Mouse (Mus musculus) neural tube, embryonic 12.5 days (tissue): ENCODE data around the gene Polr3a. TPM values are rescaled to one million over a fixed set of nuclear protein-coding genes. Genes with fewer than 3 reads are reported as not detected.
A peak's percentile ranks its signal among the peaks of the same experiment; 100 is the strongest.

Experiments used
- ATAC-seq: fragments of 200-750 bp; cut with Nextera tagmentation; 2 replicates; pipeline ENCODE4 v1.8.0; 2017; ENCODE audit warnings: low read depth, mild to moderate bottlenecking, moderate TSS enrichment, moderate library complexity; ENCODE audit not compliant: low FRiP score
- H3K27ac ChIP-seq: fragments of 300-500 bp; sonication (generic); 2 replicates; pipeline ENCODE4 v1.5.1; 2016
- H3K27me3 ChIP-seq: fragments of 300-500 bp; sonication (generic); replicated peaks from 2 replicates; pipeline ENCODE4 v1.6.1; 2016; ENCODE audit warnings: mild to moderate bottlenecking
- H3K36me3 ChIP-seq: fragments of 300-500 bp; sonication (generic); 2 replicates; pipeline ENCODE4 v1.6.1; 2016; ENCODE audit warnings: mild to moderate bottlenecking
- H3K4me1 ChIP-seq: fragments of 300-500 bp; sonication (generic); 2 replicates; pipeline ENCODE4 v1.6.1; 2016
- H3K4me2 ChIP-seq: fragments of 300-500 bp; sonication (generic); replicated peaks from 2 replicates; pipeline ENCODE4 v1.6.1; 2016; ENCODE audit warnings: mild to moderate bottlenecking
- H3K4me3 ChIP-seq: fragments of 300-500 bp; sonication (generic); 2 replicates; pipeline ENCODE4 v1.5.1; 2016
- H3K9ac ChIP-seq: fragments of 300-500 bp; sonication (generic); 2 replicates; pipeline ENCODE4 v1.6.1; 2016; ENCODE audit warnings: mild to moderate bottlenecking
- H3K9me3 ChIP-seq: fragments of 300-500 bp; sonication (generic); 2 replicates; pipeline ENCODE4 v1.6.1; 2016; ENCODE audit warnings: mild to moderate bottlenecking
- WGBS: fragments of 180-500 bp; shearing (Covaris S2); methylation state at CpG from one replicate; pipeline ENCODE4 v1.1.7; 2016; 5-methylcytosine and 5-hydroxymethylcytosine counted together
- polyA plus RNA-seq: library from polyadenylated mRNA; unstranded; fragments of >200 nt; fragmentation: Nextera tagmentation; extraction: Ambion mirVana; gene quantifications from 2 replicates; pipeline ENCODE4 v1.2.1, GENCODE M21; 2016

Polr3a gene
- polyA plus RNA-seq, 1 experiment from 2014 or later, result 20.8 TPM

DNA sequence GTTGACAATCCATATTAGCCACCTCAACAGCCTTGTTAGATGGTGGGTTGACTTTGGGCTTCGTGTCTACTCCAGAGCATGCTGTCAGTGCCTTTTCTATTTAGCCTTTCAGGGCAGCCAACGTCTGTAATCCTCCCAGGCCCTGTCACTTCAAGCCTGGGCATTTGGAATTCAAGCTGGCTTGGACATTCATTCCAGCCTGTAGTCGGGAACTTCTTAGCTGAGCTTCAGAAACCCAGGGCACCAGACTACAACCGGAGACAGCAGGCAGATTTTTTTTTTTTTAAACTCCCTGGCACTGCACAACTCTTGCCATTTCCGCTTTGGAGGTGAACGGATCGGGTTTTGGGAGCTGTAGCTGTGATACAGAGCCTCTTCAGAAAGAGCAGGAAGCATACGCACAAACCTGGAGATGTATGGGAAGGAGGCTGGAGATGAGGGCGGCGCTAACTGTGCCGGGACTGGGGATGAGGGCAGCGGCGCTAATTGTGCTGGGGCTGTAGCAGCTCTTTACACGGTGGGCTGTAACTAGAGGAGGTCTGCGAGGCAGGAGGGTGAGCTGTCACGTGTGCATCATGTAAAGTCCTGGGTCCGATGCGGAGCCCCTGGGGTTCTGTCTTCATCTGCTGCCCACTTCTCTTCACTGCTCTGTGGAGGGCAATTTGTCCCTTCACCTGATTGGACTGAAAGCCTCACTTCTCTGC is 21.4 kb upstream of the Polr3a start:
- no peak overlapping the region for H3K4me3 ChIP-seq
- H3K27me3 ChIP-seq, result no peaks in the 10 kb centered on the region
- H3K9ac ChIP-seq, result no peak overlapping the region
- H3K4me2 ChIP-seq, result peak overlapping the region; percentile 40
- H3K4me1 ChIP-seq, result peaks cover 21% of the 10 kb centered on the region
- no peak for ATAC-seq
- peaks cover 6% of the 10 kb centered on the region; the same call in 1 of the 2 replicates for H3K9me3 ChIP-seq
- H3K36me3 ChIP-seq, result no peaks in the 10 kb centered on the region
- WGBS, result 14% methylated on average over 18 of the region's 18 CpGs
- H3K27ac ChIP-seq, result no peak overlapping the region

DNA sequence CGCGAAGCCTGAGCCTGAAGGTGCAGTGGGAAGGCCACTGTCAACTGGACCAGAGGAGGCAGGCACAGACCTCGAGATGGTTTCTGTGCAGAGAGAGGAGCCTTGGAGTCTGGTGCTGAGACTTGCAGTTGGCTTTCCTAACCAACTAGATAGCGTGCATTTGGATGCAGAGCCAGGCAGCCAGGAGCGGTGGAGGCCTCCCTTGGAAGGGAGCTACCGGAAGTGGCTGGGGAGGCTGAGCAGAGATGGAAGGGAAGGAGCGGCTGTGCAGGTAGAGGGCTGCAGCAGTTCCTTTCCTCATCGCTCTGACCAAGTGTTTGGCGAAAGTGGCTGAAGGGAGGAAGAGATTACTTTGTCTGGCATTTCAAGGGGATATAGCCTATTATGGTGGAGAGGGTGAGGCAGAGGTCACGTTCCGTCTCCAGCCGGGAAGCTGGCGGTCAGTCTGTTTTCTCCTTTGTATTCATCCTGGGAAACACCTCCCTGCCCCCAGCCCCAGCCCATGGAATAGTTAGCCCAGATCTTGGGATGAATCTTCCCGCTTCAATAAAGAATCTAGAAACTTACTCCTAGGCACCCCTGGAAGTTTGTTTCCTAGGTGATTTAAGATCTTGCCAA is 20.7 kb upstream of the Polr3a start:
- Histone ChIP-seq H3K4me3 (no peak overlapping the region), H3K4me1 (peaks cover 21% of the 10 kb centered on the region), H3K4me2 (peak overlapping the region; percentile 27; the same call in 1 of the 2 replicates), H3K36me3 (no peaks in the 10 kb centered on the region), H3K27me3 (no peaks in the 10 kb centered on the region), H3K9me3 (peaks cover 6% of the 10 kb centered on the region; the same call in 1 of the 2 replicates), H3K9ac (no peak overlapping the region), H3K27ac (no peak overlapping the region)
- no peak for ATAC-seq
- 14% methylated on average over 14 of the region's 14 CpGs for WGBS

DNA sequence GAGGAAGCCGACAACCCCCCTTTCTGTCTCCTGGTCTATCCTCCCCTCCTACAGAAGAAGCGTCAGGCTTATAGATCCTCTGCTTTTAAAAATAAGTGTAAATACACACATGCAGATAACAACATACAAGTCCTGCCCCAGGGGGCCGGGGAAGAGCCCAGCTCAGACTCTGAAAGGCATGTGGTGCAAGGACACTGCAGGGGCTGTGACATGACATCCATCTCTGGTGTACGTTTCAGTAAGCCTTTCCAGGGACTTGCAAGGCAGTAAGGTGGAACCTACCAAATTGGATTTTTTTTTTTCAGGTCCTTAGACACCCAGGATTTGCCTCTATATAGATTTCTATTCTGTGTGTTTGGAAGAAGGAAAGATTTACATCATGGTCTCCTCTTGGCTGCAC is 14.4 kb upstream of the Polr3a start:
- H3K36me3 ChIP-seq, result peaks cover 34% of the 10 kb centered on the region
- H3K9me3 ChIP-seq, result no peaks in the 10 kb centered on the region
- WGBS, result 46% methylated on average over 4 of the region's 4 CpGs
- ATAC-seq, result no peak
- peaks cover 12% of the 10 kb centered on the region for H3K4me1 ChIP-seq
- H3K9ac ChIP-seq, result peak overlapping the region; percentile 46; the same call in 1 of the 2 replicates
- no peak overlapping the region; the same call in 1 of the 2 replicates for H3K4me2 ChIP-seq
- no peak overlapping the region for H3K4me3 ChIP-seq
- no peaks in the 10 kb centered on the region for H3K27me3 ChIP-seq
- H3K27ac ChIP-seq, result peak overlapping the region; percentile 74

- H3K27ac ChIP-seq, result peak overlapping the region; percentile 74
- H3K9ac ChIP-seq, result peak overlapping the region; percentile 46; the same call in 1 of the 2 replicates
- H3K9me3 ChIP-seq, result no peaks in the 10 kb centered on the region
- WGBS, result 13% methylated on average over 8 of the region's 8 CpGs
- H3K27me3 ChIP-seq, result no peaks in the 10 kb centered on the region
- H3K4me1 ChIP-seq, result peaks cover 12% of the 10 kb centered on the region
- ATAC-seq, result no peak
- peaks cover 38% of the 10 kb centered on the region for H3K36me3 ChIP-seq
- H3K4me3 ChIP-seq, result no peak overlapping the region
- H3K4me2 ChIP-seq, result peak overlapping the region; percentile 37
Measured at GRCm38 (mm10) chr14:24500845-24501186, 14.0 kb upstream of the Polr3a start.

DNA sequence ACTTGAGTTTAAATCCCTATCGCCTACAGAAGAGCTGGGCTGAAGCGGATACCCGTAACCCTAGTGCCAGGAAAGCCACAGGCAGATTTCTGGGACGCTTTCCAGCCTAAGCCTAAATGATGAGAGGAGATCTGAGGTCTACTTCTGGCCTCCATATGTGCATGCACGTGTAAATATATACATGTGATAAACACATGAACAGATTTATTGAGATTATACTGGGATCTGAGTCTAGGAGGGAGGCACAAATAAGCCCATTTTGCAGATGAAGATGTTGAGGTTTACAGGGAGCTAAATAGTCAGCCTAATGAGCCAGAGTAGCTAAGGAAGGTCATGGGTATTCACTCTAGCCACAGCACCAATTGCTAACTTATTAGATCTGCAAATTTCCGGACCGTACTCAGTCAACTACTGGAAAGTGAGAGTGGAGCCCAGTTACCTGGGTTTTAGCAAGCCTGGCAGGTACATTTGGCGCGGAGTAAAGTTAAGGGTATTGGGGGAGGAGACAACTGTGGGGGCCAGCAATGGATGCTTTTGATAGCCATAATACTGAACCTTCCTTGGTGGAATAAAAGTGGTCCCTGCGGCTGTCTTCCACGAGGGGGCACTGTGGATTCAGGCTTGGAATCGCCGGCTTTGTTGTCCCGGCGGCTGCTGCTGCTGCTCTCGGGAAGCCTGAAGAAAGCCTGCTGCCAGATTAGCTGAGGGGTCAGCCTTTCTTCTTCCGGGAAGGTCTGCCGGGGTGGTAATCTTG is 13.4 kb upstream of the Polr3a start:
- Histone ChIP-seq H3K4me2 (peak overlapping the region; percentile 37), H3K9ac (peak overlapping the region; percentile 46; the same call in 1 of the 2 replicates), H3K9me3 (no peaks in the 10 kb centered on the region), H3K4me1 (peaks cover 12% of the 10 kb centered on the region), H3K4me3 (no peak overlapping the region), H3K27me3 (no peaks in the 10 kb centered on the region), H3K27ac (peak overlapping the region; percentile 74), H3K36me3 (peaks cover 43% of the 10 kb centered on the region)
- 21% methylated on average over 18 of the region's 18 CpGs for WGBS
- peak; percentile 69 for ATAC-seq

- peaks cover 12% of the 10 kb centered on the region for H3K4me1 ChIP-seq
- no peak overlapping the region for H3K4me3 ChIP-seq
- no peaks in the 10 kb centered on the region for H3K27me3 ChIP-seq
- H3K4me2 ChIP-seq, result no peak overlapping the region
- peak overlapping the region; percentile 10; the same call in 1 of the 2 replicates for H3K27ac ChIP-seq
- 43% methylated on average over 9 of the region's 9 CpGs for WGBS
- no peaks in the 10 kb centered on the region for H3K9me3 ChIP-seq
- no peak overlapping the region for H3K9ac ChIP-seq
- ATAC-seq, result no peak
- H3K36me3 ChIP-seq, result peaks cover 51% of the 10 kb centered on the region
Measured at GRCm38 (mm10) chr14:24499478-24499877, 12.6 kb upstream of the Polr3a start.

GRCm38 (mm10) chr14:24498561-24499255 is 11.8 kb upstream of the Polr3a start:
- peaks cover 15% of the 10 kb centered on the region for H3K4me1 ChIP-seq
- H3K36me3 ChIP-seq, result peaks cover 58% of the 10 kb centered on the region
- no peak overlapping the region for H3K4me3 ChIP-seq
- no peak overlapping the region for H3K4me2 ChIP-seq
- no peak overlapping the region for H3K9ac ChIP-seq
- H3K27me3 ChIP-seq, result no peaks in the 10 kb centered on the region
- WGBS, result 67% methylated on average over 5 of the region's 5 CpGs
- H3K27ac ChIP-seq, result no peak overlapping the region
- no peak for ATAC-seq
- H3K9me3 ChIP-seq, result no peaks in the 10 kb centered on the region

DNA sequence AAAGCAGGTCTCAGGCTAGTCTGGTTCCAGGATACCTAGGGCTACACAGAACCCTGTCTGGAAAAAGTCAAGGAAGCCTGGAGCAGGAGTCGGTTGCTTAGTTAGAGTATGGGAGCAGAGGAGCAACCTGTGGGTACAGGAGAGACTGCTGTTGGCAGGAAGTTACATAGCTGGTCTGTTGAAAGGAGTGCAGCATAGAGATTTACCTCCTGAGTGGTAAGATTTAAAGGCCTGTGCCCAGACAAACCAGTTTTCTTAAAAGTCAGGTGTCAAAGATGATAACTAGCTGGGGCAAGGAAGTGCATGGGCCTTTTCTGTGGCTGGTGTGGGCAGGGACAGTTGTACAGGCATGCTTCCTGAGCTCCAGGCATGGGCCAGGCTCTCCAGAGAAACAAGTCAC is 10.6 kb upstream of the Polr3a start:
- Histone ChIP-seq H3K4me2 (no peak overlapping the region), H3K9me3 (no peaks in the 10 kb centered on the region), H3K27ac (no peak overlapping the region), H3K9ac (no peak overlapping the region), H3K4me3 (no peak overlapping the region), H3K4me1 (peaks cover 26% of the 10 kb centered on the region), H3K27me3 (no peaks in the 10 kb centered on the region), H3K36me3 (peaks cover 71% of the 10 kb centered on the region)
- ATAC-seq, result no peak
- 91% methylated on average over 1 of the region's 1 CpGs for WGBS

DNA sequence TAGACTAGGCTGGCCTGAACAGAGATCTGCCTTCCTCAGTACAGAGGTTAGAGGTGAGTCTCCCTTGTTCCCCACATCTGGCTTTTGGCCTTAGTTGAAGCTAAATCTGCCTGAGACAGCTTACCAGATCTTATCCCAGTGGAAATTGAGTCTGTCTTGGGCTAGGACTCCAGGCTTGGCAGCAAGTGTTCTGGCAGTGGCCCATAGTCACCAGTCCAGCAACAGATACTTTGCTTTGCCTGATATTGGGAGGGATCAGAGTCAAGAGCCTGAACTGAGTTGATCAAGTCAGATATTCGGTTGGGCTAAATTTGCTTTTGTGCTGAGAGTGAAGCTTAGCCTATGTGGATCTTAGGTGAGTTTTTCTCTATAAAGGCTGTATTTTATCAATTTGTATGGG is 9.6 kb upstream of the Polr3a start:
- WGBS, result 87% methylated on average over 1 of the region's 1 CpGs
- Histone ChIP-seq H3K4me3 (no peak overlapping the region), H3K9ac (no peak overlapping the region), H3K36me3 (peaks cover 76% of the 10 kb centered on the region), H3K4me2 (no peak overlapping the region), H3K4me1 (peaks cover 32% of the 10 kb centered on the region), H3K9me3 (no peaks in the 10 kb centered on the region), H3K27ac (no peak overlapping the region), H3K27me3 (no peaks in the 10 kb centered on the region)
- ATAC-seq, result no peak

GRCm38 (mm10) chr14:24493256-24493655 is 6.4 kb upstream of the Polr3a start:
- Histone ChIP-seq H3K36me3 (peaks cover 63% of the 10 kb centered on the region), H3K27me3 (no peaks in the 10 kb centered on the region), H3K9me3 (no peaks in the 10 kb centered on the region), H3K4me1 (peaks cover 27% of the 10 kb centered on the region), H3K4me3 (no peak overlapping the region), H3K27ac (no peak overlapping the region), H3K4me2 (no peak overlapping the region; the same call in 1 of the 2 replicates), H3K9ac (no peak overlapping the region)
- ATAC-seq, result no peak
- WGBS, result 91% methylated on average over 9 of the region's 9 CpGs

DNA sequence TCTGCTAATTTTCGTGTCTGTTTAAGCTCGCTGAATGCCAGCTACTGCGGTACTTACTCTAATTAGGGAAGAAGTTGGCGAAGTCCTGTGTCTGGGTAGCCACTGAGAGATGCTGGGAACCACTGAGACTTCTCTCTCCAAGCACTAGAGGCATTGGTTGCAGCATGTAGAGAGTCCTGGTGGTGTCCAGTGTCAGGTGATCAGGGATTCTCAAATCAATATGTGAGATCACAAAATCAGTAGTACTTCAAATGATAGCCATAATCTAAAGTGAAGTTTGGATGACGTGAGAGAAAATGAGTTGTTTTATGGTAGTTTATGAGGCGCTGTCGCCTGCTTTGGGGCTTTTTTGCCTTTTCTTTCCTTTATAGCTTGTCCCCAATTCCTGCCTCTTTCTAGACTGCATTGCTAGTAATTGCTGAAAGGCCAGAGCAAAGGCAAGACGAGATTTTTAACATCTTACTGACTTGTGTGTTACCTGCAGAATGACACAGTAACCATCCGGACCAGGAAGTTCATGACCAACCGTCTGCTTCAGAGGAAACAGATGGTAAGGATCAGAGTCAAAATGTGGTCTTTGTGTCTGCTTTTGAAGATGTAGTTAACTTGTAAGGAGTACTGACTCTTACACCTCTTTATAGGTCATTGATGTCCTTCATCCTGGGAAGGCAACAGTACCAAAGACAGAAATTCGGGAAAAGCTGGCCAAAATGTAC is 4.6 kb upstream of the Polr3a start:
- 4% methylated on average over 11 of the region's 11 CpGs for WGBS
- Histone ChIP-seq H3K9me3 (no peaks in the 10 kb centered on the region), H3K4me1 (peaks cover 27% of the 10 kb centered on the region), H3K9ac (peak overlapping the region; percentile 94), H3K27me3 (no peaks in the 10 kb centered on the region), H3K4me2 (peak overlapping the region; percentile 88), H3K4me3 (peak overlapping the region; percentile 79), H3K36me3 (peaks cover 44% of the 10 kb centered on the region), H3K27ac (0 out of 2 replicates have a peak overlapping the region, but pooled peaks have one; percentile 57)
- ATAC-seq, result peak; percentile 21; the same call in 1 of the 2 replicates
